Mouse (Mus musculus): ENCODE results near the gene Crybb3.

DNA sequence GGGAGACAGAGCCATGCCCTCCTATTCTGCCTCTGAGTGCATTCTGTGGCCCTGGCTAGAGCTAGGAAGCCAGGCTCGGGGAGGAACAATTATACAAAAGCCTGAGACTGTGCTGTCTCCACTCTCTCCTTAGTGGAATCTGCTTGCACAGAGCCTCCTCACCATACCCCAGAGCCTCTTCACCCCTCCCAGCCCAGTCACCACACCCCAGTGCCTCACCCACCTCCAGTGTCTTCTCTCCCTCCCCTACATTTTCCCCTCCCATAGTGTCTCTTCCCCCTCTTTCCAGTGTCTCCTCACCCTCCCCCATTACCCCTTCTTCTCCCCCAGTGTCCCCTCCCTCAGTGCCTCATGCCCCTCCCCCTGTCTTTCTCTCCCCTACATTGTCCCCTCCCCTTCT is 29.5 kb upstream of the Crybb3 start:
- TF ChIP-seq CTCF (conservative IDR thresholded peaks at IDR 0.05; ENCODE audit: low read length) (no peak), NANOG (IDR thresholded peaks at IDR 0.05; ENCODE audit: borderline replicate concordance, low read length) (no peak), POU5F1 (IDR thresholded peaks at IDR 0.05; ENCODE audit: borderline replicate concordance, low read length) (no peak)
